Mouse (Mus musculus) ovary, postnatal 14 days (tissue): ENCODE results near the gene Slc25a21.

Experiments
- DNase-seq: peaks from one replicate; pipeline ENCODE4 v3.0.0; 2022; ENCODE audit warnings: low spot score

Slc25a21 gene

GRCm38 (mm10) chr12:56690366-56690765 lies 506.9 kb downstream of the Slc25a21 start:
- no peak for DNase-seq

DNA sequence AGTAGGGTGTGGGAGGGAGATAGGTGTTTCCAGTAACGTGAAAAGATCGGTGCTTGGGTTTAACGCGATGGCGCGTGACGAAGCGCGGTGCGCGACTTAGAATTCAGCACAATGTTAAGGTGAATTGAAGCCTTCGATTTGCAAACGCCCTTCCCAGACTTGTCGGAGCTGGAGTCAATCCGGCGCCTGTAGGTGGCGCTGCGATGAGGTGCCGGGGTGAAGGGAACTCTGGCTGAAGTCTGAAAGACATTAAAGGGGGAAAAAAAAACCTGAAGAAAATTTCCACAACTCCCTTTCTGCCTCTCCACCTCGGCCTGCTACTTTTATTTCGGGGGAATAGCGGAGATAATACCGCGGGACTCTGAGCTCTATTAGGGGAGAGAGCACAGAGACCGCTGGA lies 507.5 kb downstream of the Slc25a21 start:
- no peak for DNase-seq

- no peak for DNase-seq
These were observed 507.9 kb downstream of the Slc25a21 start for GRCm38 (mm10) chr12:56689331-56689730.

GRCm38 (mm10) chr12:56688920-56689319 lies 508.4 kb downstream of the Slc25a21 start:
- no peak for DNase-seq

- DNase-seq = no peak
These were observed 508.8 kb downstream of the Slc25a21 start for GRCm38 (mm10) chr12:56688482-56688840.

DNA sequence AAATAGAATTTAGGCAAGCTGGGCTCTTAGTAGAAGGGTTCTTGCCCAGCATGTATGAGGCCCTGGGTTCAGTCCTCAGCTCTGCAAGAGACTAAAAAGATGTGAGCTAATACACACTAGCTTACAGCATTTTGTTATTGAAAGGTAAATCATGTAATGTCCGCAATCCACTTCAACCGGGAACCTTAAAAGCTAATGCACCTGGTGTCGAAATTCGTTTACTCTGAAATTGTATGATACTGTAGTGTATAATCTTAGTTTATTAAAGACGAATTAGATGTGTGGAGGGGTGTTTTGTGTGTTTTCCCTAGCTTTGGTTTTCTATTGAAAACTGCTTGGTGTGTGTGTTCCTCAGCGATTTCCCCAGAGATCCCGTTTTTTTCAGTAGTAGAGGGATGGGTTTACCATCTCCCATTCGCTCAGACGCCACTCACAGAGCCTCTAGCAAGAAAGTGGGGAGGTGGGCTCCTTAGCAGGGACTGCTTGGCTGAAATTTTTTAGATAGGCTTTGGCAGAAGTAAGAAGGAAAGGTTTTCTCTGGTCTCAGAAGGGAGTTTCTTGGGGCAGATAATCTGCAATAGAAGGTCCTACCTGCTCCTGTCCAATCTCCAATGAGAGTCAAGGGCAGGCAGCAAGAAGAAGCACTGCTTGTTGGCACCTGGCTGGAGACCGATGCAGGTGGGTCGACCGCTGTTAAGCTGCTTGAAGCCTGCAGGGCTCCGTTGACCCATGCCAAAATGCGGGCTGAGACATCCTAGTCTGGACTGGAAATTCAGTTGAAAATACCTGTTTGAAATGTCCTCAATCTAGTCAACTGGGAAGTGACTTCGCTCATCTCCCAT lies 509.4 kb downstream of the Slc25a21 start:
- DNase-seq = no peak

DNA sequence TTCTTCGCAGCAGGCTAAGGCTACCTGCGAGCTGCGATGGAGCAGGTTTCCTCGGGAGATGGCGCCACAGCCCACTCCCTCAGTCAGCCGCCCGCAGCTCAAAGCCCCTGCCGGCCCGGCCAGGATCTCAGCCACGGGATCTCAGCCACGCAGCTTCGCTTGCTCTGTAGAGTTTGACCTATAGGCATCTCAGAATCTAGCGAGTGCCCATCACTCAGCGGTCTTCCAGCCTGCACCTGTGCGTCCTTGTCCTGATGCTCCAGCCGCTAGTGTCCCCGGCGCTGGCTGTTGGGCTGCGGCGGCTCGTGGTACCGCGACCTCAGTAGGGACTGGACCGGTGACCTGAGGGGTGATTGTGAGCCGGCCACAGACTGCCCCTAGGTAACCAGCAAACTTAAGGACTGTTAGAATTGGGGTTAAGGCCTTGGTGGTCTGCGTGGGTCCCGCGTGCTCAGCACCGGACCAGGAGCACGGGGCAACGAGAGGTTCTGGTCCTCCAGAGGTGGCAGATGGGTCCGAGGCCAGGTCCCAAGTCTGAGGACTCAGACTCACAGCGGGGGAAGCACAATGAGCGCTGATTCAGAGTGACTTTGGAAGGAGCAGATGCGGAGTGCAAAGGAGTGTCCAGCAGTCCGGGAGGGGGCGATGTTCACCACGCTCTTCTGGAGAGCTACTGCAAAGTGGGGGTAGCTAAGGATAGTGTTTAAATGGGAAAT lies 516.0 kb downstream of the Slc25a21 start:
- DNase-seq = no peak

DNA sequence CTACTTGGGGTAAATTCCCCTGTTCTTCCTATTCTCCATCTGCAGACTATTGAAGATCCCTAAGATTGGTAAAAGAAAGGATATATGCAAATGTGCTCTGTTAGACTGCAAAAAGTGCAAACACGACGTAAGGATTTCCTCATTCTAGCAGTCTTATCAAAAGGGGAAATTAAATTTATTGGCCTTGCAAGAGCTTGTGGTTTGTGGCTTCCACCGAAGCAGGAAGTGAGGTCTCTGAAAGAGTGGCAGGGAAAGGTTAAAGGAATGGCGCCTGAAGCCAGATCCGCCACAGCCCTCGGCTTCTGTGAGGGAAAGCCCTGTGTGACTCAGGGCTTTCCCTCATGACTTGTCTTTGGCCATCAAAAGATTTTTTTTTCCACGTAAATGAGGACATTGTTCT lies 519.7 kb downstream of the Slc25a21 start:
- DNase-seq = no peak

- DNase-seq = no peak
These were observed 522.5 kb downstream of the Slc25a21 start for GRCm38 (mm10) chr12:56674726-56675125.

DNA sequence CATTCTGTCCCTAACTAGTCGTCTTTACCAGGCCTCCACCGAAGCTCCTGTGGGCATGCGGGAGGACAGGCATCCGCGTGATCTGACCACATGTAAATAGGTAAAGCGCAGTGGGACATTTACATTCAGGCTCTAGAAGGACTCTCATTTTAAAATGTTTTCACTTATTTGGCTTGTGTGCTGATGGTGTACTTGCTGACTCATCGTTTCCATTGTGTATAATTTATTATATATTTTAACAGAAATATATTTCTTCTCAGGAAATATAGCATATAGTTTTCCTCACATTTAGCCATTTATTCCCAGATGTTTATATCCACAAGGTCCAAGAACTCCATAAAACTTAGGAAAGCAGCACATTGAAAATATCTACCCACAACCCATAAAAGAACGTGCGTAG lies 526.5 kb downstream of the Slc25a21 start:
- no peak for DNase-seq

- no peak for DNase-seq
These were observed 527.7 kb downstream of the Slc25a21 start for GRCm38 (mm10) chr12:56669451-56670122.
